Mouse (Mus musculus) urinary bladder, postnatal 14 days (tissue): ENCODE data around the gene Amz1.

Experiments used
- DNase-seq: peaks from one replicate; pipeline ENCODE4 v3.0.0; 2021; ENCODE audit warnings: low spot score

The Amz1 gene

GRCm38 (mm10) chr5:140806252-140806651 is 82.3 kb downstream of the Amz1 start:
- DNase-seq = no peak

- no peak for DNase-seq
Observed at GRCm38 (mm10) chr5:140806939-140807338, 83.0 kb downstream of the Amz1 start.
